Mouse (Mus musculus) B cell, adult 2 months (primary cell): ENCODE data around the gene Creb3l2.

Source experiments
- DNase-seq, 2 experiments: peaks; one replicate each; pipeline ENCODE4 v3.0.0; 2022

Gene Creb3l2

GRCm38 (mm10) chr6:37322088-37322487 lies 119.9 kb downstream of the Creb3l2 start:
- DNase-seq: no peak

GRCm38 (mm10) chr6:37317904-37318303 lies 124.0 kb downstream of the Creb3l2 start:
- DNase-seq: no peak

- no peak for DNase-seq
Measured at GRCm38 (mm10) chr6:37315440-37315839, 126.5 kb downstream of the Creb3l2 start.

DNA sequence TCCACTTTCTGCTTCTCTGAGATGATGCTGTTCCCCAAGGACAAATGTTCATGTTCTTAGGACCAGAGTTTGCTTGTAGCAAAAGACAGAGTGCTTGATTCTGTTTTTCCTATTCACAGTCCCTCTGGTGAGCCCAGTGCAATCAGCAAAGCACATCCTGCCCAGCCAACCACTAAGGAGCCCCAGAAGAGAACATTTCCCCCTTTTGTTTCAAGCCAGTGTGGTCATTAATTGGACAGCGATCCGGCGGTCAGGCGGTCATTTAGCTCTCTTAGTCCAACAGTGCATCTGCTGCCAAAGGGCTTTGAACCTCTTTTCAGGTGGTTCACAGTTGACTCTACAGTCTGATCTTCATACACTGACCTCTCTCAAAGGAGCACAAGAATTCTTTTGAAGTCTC lies 131.3 kb downstream of the Creb3l2 start:
- no peak for DNase-seq

GRCm38 (mm10) chr6:37306616-37307015 lies 135.3 kb downstream of the Creb3l2 start:
- DNase-seq: no peak

DNA sequence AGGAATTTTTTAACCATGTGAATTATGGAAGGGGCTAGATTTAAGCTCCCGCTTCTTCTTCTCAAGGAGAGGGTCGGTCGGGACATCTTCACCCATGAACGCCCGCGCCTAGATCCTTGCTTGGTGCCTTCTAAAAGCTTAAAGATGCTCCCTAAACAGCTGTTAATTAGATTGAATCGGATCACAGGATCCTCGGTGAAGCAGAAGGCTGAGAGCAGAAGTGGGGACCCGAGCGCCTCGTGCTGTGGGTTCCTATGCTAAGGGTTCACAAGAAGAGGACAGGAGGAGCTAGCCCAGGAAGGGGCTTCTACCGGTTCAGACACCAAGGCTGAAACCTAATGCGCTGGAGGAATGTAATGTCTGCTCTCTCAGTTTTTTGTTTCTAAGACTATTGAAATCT lies 141.5 kb downstream of the Creb3l2 start:
- DNase-seq: peak; percentile 6 to 12

DNA sequence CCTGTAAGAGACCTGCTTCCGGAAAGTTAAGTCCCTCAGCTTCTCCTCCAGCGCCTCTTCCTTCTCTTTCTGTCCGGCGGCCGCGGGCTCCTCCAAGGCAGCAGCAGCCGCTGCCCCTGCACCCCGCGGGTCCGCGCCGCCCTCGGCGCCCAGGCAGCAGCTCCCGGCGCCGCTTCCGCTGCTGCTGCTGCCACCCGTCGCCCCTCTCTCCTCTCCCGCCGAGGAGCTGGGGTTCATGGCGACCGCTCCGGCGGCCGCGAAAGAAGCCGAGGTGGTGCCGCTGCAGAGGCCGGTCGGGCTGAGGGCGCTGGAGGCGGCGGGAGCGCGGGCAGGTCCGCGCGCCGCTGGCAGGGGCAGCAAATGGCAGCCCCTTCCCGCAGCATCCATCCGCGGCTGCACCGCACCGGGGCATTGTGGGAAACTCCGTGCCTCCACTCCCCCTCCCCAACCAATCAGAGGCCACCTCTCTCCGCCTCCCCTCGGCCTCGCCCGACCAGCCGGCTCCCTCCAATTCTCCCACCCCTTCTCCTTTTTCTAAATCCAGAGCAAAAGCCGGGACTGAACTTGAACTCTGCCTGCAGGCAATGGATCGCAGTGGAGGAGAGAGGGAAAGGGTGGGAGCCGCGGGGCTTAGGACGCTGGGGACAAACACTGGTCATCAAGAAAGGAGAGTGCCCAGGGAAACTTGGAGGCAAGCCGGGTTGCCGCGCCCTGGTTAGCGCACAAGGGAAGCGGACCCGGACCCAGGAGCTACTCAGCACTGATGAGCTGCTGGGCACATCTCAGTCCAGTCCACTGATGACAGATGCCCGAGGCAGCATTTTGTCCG lies 142.2 kb downstream of the Creb3l2 start, which contains the start of gene Dgki:
Gene Dgki, minus strand, starts transcription at position 623 of the 829 bp plus-strand sequence.
- DNase-seq: peak; percentile 19 to 22

DNA sequence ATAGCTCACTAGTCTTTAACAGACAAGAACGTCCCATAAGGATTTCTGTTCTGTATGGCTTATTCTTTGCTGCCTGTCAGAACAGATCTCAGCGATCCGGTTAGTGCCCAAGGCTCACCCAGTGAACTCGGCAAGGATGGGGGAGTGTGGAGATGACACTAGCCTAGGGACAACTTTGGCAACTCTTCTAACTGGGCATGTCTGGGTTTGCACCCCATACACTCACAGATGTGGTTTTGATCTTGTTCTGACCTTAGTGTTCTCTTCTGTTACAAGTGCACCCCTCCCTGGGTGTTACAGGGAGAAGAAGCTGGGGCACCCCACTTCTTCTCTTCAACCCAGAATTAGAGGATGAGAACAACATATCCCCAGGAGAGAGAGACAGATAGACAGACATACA lies 143.0 kb downstream of the Creb3l2 start:
- DNase-seq: no peak

DNA sequence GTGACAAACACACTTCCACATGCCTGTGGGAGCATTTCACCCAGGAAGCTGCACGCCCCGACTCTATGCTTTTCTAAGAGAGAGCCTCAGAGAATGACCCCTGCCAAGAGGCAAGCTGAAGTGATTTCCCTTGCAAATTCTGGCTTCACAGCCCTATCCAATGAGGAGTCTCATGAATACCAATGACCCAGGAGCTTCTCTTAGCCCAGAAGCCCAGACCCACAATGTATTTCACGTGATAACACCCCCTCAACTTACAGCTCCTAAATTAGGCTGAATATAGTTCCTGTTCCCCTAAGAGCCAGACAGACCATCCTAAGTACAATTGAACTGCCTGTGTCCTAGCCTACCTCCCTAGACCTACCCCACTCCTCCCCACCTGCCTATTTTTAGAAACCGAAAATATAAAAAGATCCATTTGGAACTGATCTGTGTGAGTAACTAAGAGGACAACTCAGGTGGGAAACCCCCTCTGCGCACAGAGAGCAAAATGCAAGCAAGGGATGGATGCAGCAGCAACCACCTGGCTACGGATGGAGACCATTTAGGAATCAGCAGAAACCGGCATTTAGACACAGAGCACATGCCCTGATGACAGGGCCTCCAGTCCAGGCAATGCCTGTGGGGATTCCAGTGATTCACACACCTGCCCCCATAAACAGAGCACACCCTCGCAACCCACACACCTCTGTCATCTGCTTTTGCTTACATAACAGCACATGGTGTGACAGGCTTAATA lies 144.0 kb downstream of the Creb3l2 start:
- DNase-seq: no peak

DNA sequence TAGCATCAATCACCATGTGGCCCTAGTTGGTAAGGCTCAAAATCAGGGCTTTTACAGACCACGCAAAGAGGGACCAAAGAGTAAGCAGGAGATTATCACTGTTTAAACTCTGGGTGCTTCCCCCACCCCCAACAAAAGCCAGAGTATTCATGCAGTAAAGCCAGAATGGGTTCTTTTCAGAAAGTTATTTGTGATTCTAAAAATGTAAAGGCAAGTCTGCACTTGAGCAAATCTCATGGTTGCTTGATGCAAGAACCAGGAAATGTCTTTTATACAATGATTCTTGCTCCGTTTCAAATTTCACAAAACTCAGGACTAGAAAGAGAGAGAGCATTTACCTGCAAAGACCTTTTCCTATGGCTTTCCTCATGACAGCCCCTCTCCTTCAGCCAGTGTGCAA lies 149.9 kb downstream of the Creb3l2 start:
- no peak for DNase-seq

DNA sequence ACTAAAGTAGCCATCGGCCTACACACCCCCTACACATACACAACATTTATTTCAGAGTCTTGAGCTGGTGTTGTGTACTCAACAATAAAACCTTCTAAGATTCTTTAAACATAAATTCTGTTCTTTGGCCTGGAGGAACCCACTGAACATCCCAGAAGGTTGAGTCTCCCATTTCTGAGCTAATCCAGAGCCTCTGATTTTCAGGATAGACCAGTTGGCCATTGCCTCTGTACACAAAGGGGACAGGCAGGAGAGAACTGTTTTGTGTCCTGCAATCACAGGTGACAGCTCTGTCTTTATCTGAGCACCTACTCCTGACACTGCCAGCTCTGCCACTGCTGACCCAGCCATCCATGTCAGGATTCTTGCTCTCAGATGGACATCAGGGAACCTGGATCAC lies 150.8 kb downstream of the Creb3l2 start:
- no peak for DNase-seq

GRCm38 (mm10) chr6:37290691-37291090 lies 151.3 kb downstream of the Creb3l2 start:
- no peak for DNase-seq

- no peak for DNase-seq
Measured at GRCm38 (mm10) chr6:37286134-37286533, 155.8 kb downstream of the Creb3l2 start.

DNA sequence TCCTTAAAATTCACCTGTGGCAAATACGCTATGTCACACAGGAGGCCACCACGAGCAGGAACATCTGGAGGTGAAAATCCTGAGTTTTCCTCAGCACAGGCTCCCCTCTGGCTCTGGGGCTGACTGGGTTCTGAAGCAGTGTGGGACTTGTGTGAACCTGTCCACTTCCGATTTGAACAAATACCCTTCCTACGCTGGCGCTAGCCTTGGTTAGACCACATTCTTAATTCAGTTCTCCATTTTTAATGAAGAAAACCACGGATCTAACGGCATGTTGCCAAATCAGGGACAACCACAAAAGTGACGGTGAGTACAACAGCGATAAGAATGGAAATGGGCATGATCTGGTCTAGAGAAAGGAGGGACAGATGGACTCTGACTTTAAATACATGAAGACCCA lies 157.1 kb downstream of the Creb3l2 start:
- DNase-seq: no peak

- DNase-seq: no peak
Measured at GRCm38 (mm10) chr6:37283336-37283735, 158.6 kb downstream of the Creb3l2 start.

- no peak for DNase-seq
Measured at GRCm38 (mm10) chr6:37282659-37283058, 159.3 kb downstream of the Creb3l2 start.
